Mouse (Mus musculus): Measurements from ENCODE around the gene Tcte2. TPM values are rescaled to one million over a fixed set of nuclear protein-coding genes. Genes with fewer than 3 reads are reported as not detected.

Tcte2 gene
- polyA plus RNA-seq, 1 experiment from 2014 or later = 3.9 TPM

- Histone ChIP-seq H3K4me1 (ENCODE audit: insufficient read depth, low read depth, low read length) (peaks cover 9% of the 10 kb centered on the region; the same call in 1 of the 2 replicates), H3K9ac (replicated peaks; ENCODE audit: low read depth) (no peak overlapping the region), H3K4me2 (replicated peaks; ENCODE audit: low read depth, low read length) (no peak overlapping the region), H3K27ac (ENCODE audit: low read length) (no peak overlapping the region), H3K27me3 (replicated peaks; ENCODE audit: insufficient read depth, low read length) (no peaks in the 10 kb centered on the region), H3K4me3 (ENCODE audit: low read depth, low read length) (no peak overlapping the region), H3K36me3 (ENCODE audit: insufficient read depth, low read length) (no peaks in the 10 kb centered on the region), H3K9me3 (ENCODE audit: low read length) (no peaks in the 10 kb centered on the region)
- ATAC-seq (no peak), DNase-seq (ENCODE audit: low spot score) (no peak)
- TF ChIP-seq CTCF (IDR thresholded peaks at IDR 0.05) (no peak), EP300 (IDR thresholded peaks at IDR 0.05) (no peak)
- 75% methylated on average over 1 of the region's 1 CpGs for WGBS
Observed at GRCm38 (mm10) chr17:13665731-13666130, 95.9 kb downstream of the Tcte2 start.

GRCm38 (mm10) chr17:13663386-13664166 lies 98.0 kb downstream of the Tcte2 start:
- Histone ChIP-seq H3K36me3 (ENCODE audit: insufficient read depth, low read length) (no peaks in the 10 kb centered on the region), H3K27ac (ENCODE audit: low read length) (no peak overlapping the region), H3K4me1 (ENCODE audit: insufficient read depth, low read depth, low read length) (peaks cover 6% of the 10 kb centered on the region; the same call in 1 of the 2 replicates), H3K4me2 (replicated peaks; ENCODE audit: low read depth, low read length) (no peak overlapping the region), H3K27me3 (replicated peaks; ENCODE audit: insufficient read depth, low read length) (no peaks in the 10 kb centered on the region), H3K9ac (replicated peaks; ENCODE audit: low read depth) (no peak overlapping the region), H3K4me3 (ENCODE audit: low read depth, low read length) (no peak overlapping the region), H3K9me3 (ENCODE audit: low read length) (no peaks in the 10 kb centered on the region)
- no peak for DNase-seq (ENCODE audit: low spot score)
- ATAC-seq = no peak
- 89% methylated on average over 13 of the region's 13 CpGs for WGBS
- no peak for TF ChIP-seq EP300 (IDR thresholded peaks at IDR 0.05)
- no peak for TF ChIP-seq CTCF (IDR thresholded peaks at IDR 0.05)

Other genes starting within 250 kb of the Tcte2 start
- gene Afdn, start 1.3 kb downstream of the Tcte2 start, polyA plus RNA-seq (2015; fragmentation: Nextera tagmentation; extraction: Ambion mirVana) = 148 and 161 TPM in 2 replicates
- gene Gm7168, start 186.5 kb upstream of the Tcte2 start, polyA plus RNA-seq (2015; fragmentation: Nextera tagmentation; extraction: Ambion mirVana) = not detected in 2 replicates
- gene Gm7356, start 241.9 kb upstream of the Tcte2 start, polyA plus RNA-seq (2015; fragmentation: Nextera tagmentation; extraction: Ambion mirVana) = not detected in 2 replicates